Mouse (Mus musculus) midbrain, embryonic 13.5 days (tissue): ENCODE results near the gene Sh2d5. TPM values are rescaled to one million over a fixed set of nuclear protein-coding genes. Genes with fewer than 3 reads are reported as not detected.
A peak's percentile ranks its signal among the peaks of the same experiment; 100 is the strongest.

ENCODE experiments used
- ATAC-seq: fragments of 200-750 bp; cut with Nextera tagmentation; 2 replicates; pipeline ENCODE4 v1.8.0; 2017; ENCODE audit warnings: mild to moderate bottlenecking, moderate TSS enrichment, moderate library complexity
- H3K27ac ChIP-seq: fragments of 300-500 bp; sonication (generic); 2 replicates; pipeline ENCODE4 v1.5.1; 2015; ENCODE audit warnings: inconsistent platforms, mild to moderate bottlenecking, moderate library complexity
- H3K27me3 ChIP-seq: fragments of 300-500 bp; sonication (generic); 2 replicates; pipeline ENCODE4 v1.6.1; 2015; ENCODE audit warnings: mild to moderate bottlenecking, inconsistent platforms
- H3K36me3 ChIP-seq: fragments of 300-500 bp; sonication (generic); 2 replicates; pipeline ENCODE4 v1.6.1; 2015; ENCODE audit warnings: mild to moderate bottlenecking, inconsistent platforms
- H3K4me1 ChIP-seq: fragments of 300-500 bp; sonication (generic); replicated peaks from 2 replicates; pipeline ENCODE4 v1.6.1; 2015; ENCODE audit warnings: inconsistent platforms
- H3K4me2 ChIP-seq: fragments of 300-500 bp; sonication (generic); replicated peaks from 2 replicates; pipeline ENCODE4 v1.6.1; 2015; ENCODE audit warnings: moderate library complexity, mild to moderate bottlenecking, inconsistent platforms
- H3K4me3 ChIP-seq: fragments of 300-500 bp; sonication (generic); replicated peaks from 2 replicates; pipeline ENCODE4 v1.5.1; 2015; ENCODE audit warnings: mild to moderate bottlenecking, inconsistent platforms
- H3K9ac ChIP-seq: fragments of 300-500 bp; sonication (generic); replicated peaks from 2 replicates; pipeline ENCODE4 v1.6.1; 2015; ENCODE audit warnings: mild to moderate bottlenecking, inconsistent platforms
- H3K9me3 ChIP-seq: fragments of 300-500 bp; sonication (generic); 2 replicates; pipeline ENCODE4 v1.6.1; 2016; ENCODE audit warnings: mild to moderate bottlenecking, inconsistent platforms
- WGBS: fragments of 180-500 bp; shearing (Covaris S2); methylation state at CpG from one replicate; pipeline ENCODE4 v1.1.7; 2015; 5-methylcytosine and 5-hydroxymethylcytosine counted together
- polyA plus RNA-seq: library from polyadenylated mRNA; unstranded; fragments of >200 nt; fragmentation: Nextera tagmentation; extraction: Ambion mirVana; gene quantifications from 2 replicates; pipeline ENCODE4 v1.2.1, GENCODE M21; 2015

Gene Sh2d5
- 7.0 and 8.5 TPM in 2 replicates for polyA plus RNA-seq

DNA sequence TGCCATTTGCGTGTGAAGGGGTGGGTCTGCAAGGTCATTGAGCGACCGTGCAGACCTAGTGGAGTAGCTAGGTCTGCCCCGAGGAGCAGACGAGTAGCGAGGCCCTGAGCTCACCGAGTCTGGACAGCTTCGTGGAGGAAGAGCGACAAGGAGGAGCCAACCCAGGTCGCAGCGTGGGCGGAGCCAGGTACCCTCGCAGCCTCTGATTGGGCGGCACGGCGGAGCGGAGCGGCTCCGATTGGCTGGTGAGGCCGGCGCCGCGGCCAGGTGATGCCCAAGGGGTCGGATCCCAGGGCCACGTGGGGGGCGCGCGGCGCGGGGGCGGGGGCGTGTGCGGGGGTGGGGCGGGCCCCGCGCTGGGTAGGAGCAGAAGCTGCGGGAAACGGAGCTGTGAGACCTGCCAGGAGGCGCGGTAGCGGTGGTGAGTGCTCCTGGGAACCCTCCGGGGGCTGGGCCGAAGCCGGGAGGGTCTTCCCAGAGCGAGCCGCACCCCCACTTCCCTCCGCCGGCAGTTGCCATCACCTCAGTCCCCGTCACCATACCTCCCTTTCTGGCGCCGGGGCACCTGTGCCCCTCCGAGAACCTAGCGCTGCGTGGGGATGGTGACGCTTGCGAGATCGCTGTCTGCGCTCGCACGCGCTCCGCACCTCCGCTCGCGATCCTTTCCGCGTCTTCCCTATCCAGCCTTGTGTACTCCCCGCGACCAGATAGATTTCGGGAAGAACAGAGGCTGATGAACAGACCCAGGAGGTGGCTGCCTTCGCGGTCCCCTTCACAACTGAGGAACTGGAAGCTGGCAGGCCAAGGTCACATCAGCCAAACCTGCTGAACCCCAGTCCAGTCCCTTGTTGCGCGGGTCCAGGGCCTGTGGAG, at the start of gene Sh2d5, which contains the start of gene Kif17:
Gene Sh2d5, plus strand, starts transcription at position 316 of the 873 bp plus-strand sequence.
Gene Kif17, plus strand, starts transcription at position 348 of the 873 bp plus-strand sequence.
- Histone ChIP-seq H3K9ac (peak within 1 kb of the TSS; percentile 73), H3K4me1 (peaks cover 36% of the 10 kb centered on the region), H3K4me3 (peak within 1 kb of the TSS; percentile 59), H3K27me3 (peaks cover 53% of the 10 kb centered on the region), H3K36me3 (peaks cover 25% of the 10 kb centered on the region), H3K4me2 (peak within 1 kb of the TSS; percentile 83), H3K9me3 (no peaks in the 10 kb centered on the region), H3K27ac (peak within 1 kb of the TSS; percentile 44)
- peak; percentile 88 for ATAC-seq
- under 1% methylated on average over 70 of the region's 74 CpGs for WGBS

DNA sequence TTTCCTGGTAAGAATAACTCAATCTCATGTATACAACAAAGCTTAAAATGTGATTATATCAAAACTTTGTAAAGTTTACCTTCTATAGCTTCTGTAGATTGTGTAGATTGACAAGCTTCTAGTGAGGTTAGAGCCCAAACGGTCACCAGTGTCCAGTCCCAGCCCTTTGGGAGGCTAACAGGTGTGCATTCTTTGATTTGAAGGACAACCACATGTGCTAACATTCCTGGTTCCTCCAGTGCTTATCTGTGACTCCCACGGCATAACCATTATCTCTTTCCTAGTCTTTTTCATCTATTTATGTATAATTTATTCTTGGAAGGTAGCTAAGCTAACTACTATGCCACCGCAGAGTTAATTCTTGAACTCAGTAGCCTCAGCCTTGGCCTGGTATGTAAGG, 49.4 kb upstream of the Sh2d5 start:
- Histone ChIP-seq H3K4me3 (no peak overlapping the region), H3K9me3 (no peaks in the 10 kb centered on the region), H3K27me3 (no peaks in the 10 kb centered on the region), H3K9ac (no peak overlapping the region), H3K27ac (no peak overlapping the region), H3K4me1 (no peaks in the 10 kb centered on the region), H3K4me2 (no peak overlapping the region), H3K36me3 (peaks cover 95% of the 10 kb centered on the region)
- ATAC-seq, result no peak
- 92% methylated on average over 3 of the region's 3 CpGs for WGBS

DNA sequence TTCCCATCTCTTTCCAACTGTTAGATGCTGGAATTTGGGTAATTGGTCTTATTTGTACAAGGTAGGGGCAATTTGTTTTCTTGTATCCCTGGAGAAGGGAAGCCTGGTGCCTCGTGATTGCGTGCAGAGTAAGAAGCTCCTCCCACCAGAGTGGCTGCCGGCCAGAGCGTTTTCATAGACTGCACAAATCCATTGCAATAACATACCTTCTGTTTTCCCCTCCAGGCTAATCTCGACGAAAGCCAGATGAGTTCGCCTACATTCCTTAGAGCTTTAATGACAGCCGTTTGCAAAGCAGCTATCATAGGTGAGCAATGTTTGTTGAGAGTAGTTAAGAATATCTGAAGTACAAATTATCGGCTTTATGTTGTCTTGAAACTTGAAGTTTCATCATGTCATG, 48.5 kb upstream of the Sh2d5 start:
- H3K4me1 ChIP-seq, result no peaks in the 10 kb centered on the region
- no peak overlapping the region for H3K4me3 ChIP-seq
- no peak overlapping the region for H3K4me2 ChIP-seq
- 90% methylated on average over 9 of the region's 9 CpGs for WGBS
- no peaks in the 10 kb centered on the region for H3K9me3 ChIP-seq
- H3K27me3 ChIP-seq, result no peaks in the 10 kb centered on the region
- H3K27ac ChIP-seq, result no peak overlapping the region
- no peak overlapping the region for H3K9ac ChIP-seq
- ATAC-seq, result no peak
- H3K36me3 ChIP-seq, result peaks cover 93% of the 10 kb centered on the region

- peaks cover 47% of the 10 kb centered on the region for H3K36me3 ChIP-seq
- no peak overlapping the region for H3K4me3 ChIP-seq
- no peaks in the 10 kb centered on the region for H3K9me3 ChIP-seq
- H3K9ac ChIP-seq, result no peak overlapping the region
- no peak overlapping the region for H3K4me2 ChIP-seq
- H3K27me3 ChIP-seq, result no peaks in the 10 kb centered on the region
- H3K27ac ChIP-seq, result no peak overlapping the region
- WGBS, result 91% methylated on average over 5 of the region's 5 CpGs
- no peak for ATAC-seq
- 0 out of 2 replicates have a peak, but pooled peaks cover under 1% of the 10 kb centered on the region for H3K4me1 ChIP-seq
Measured at GRCm38 (mm10) chr4:138210116-138210515, 40.1 kb upstream of the Sh2d5 start.

- Histone ChIP-seq H3K9me3 (no peaks in the 10 kb centered on the region), H3K4me3 (no peak overlapping the region), H3K36me3 (peaks cover 14% of the 10 kb centered on the region), H3K4me2 (no peak overlapping the region), H3K9ac (no peak overlapping the region), H3K27me3 (no peaks in the 10 kb centered on the region), H3K4me1 (peaks cover 22% of the 10 kb centered on the region), H3K27ac (no peak overlapping the region)
- WGBS, result 89% methylated on average over 3 of the region's 3 CpGs
- no peak for ATAC-seq
Measured at GRCm38 (mm10) chr4:138213861-138214260, 36.3 kb upstream of the Sh2d5 start.

GRCm38 (mm10) chr4:138215671-138216199, 34.5 kb upstream of the Sh2d5 start:
- no peaks in the 10 kb centered on the region for H3K9me3 ChIP-seq
- H3K4me3 ChIP-seq, result peak overlapping the region; percentile 98
- ATAC-seq, result no peak
- peak overlapping the region; percentile 100 for H3K27ac ChIP-seq
- peak overlapping the region; percentile 72 for H3K4me2 ChIP-seq
- H3K36me3 ChIP-seq, result no peaks in the 10 kb centered on the region
- H3K9ac ChIP-seq, result peak overlapping the region; percentile 98
- no peaks in the 10 kb centered on the region for H3K27me3 ChIP-seq
- 42% methylated on average over 13 of the region's 13 CpGs for WGBS
- H3K4me1 ChIP-seq, result peaks cover 39% of the 10 kb centered on the region

DNA sequence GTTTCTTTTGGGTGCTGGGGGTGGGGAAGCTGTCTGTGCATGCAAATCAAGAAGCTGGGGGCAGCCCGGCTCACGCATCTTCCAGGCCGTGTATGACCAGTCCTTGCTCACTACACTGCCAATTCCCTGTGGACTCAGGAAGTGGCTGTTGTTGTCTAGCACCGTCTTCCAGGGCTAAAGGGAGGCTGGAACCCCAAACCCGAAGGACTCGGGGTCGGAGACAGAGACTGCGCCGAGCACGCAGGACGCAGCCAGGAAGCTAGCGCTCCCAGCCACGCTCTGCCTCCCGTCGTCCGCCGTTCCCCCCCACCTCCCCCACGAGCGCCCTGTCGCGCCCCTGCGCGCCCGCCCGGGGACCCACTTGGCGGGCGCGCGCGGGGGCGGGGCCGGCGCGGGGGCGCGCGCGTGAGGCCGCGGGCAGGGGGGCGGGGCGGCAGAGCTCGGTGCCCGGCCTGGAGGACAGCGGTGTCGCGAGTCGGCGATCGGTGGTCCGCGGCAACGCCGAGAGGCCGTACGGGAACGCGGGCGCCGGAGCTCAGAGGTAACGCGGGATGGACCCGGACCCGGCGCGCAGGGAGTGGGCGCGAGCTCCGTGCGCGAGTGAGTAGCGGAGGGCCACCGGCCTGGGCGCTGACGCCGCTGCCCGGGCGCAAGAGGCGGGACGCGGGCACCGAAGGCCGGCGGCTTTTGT, 33.9 kb upstream of the Sh2d5 start, which contains the start of gene Hp1bp3:
Gene Hp1bp3, plus strand, starts transcription at position 97 of the 691 bp plus-strand sequence.
- H3K4me2 ChIP-seq, result peak within 1 kb of the TSS; percentile 78
- peak within 1 kb of the TSS; percentile 100 for H3K27ac ChIP-seq
- ATAC-seq, result peak; percentile 86
- no peaks in the 10 kb centered on the region for H3K27me3 ChIP-seq
- under 1% methylated on average over 56 of the region's 84 CpGs for WGBS
- H3K4me3 ChIP-seq, result peak within 1 kb of the TSS; percentile 98
- H3K9me3 ChIP-seq, result no peaks in the 10 kb centered on the region
- no peaks in the 10 kb centered on the region for H3K36me3 ChIP-seq
- H3K9ac ChIP-seq, result peak within 1 kb of the TSS; percentile 98
- peaks cover 43% of the 10 kb centered on the region for H3K4me1 ChIP-seq

DNA sequence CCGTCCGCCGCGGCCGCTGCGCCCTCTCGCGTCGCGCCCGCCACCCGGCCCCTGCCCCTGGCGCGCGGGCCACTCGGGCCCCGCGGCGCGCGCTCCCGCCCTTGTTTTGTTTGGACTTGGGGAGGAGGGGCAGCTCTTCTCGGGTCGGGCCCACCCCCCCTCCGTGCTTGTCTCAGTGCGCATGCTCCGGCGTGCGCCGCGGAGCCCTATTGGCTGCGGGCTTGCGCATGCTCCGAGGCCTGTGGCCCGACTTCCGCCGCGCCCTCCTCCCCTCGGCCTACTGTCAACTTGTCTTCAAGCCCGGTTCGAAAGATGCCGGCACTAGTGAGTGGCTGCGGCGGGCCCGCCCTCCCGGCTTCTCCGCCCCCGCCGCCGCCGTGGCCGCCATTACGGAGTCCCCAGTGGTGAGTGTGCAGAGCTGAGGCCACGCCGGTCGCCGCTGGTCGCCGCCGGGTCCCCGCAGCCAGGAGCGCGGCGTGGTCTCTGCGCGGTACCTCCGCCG, 33.3 kb upstream of the Sh2d5 start:
- Histone ChIP-seq H3K27ac (peak overlapping the region; percentile 100), H3K36me3 (peaks cover 1% of the 10 kb centered on the region), H3K27me3 (no peaks in the 10 kb centered on the region), H3K4me2 (peak overlapping the region; percentile 78), H3K9ac (peak overlapping the region; percentile 98), H3K4me3 (peak overlapping the region; percentile 98), H3K4me1 (peaks cover 43% of the 10 kb centered on the region), H3K9me3 (no peaks in the 10 kb centered on the region)
- ATAC-seq, result peak; percentile 96
- WGBS, result under 1% methylated on average over 44 of the region's 68 CpGs

DNA sequence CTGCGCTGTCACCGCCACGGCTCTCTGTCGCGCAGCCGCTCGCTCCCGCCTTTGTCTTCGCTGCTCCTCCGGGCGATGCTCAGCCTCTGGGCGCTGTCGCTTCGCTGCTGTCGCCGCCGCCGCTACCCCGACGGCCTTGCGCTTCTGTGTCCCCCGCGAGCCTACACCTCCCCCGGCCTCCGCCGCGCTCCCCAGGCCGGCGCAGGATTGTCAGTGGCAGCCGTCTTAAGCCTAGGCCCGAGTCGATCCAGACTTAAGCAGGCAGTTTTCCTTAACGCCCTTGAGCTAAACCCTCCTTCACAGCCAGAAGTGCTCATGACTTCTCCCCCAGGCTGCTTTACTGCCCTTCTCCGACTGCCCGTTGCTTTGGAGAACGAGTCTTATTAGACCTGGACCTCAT, 32.8 kb upstream of the Sh2d5 start:
- Histone ChIP-seq H3K4me3 (peak overlapping the region; percentile 98), H3K27ac (peak overlapping the region; percentile 100), H3K36me3 (peaks cover 6% of the 10 kb centered on the region), H3K9ac (peak overlapping the region; percentile 98), H3K4me2 (peak overlapping the region; percentile 78), H3K4me1 (peaks cover 43% of the 10 kb centered on the region), H3K9me3 (no peaks in the 10 kb centered on the region), H3K27me3 (no peaks in the 10 kb centered on the region)
- WGBS, result under 1% methylated on average over 32 of the region's 36 CpGs
- no peak; the same call in 1 of the 2 replicates for ATAC-seq

DNA sequence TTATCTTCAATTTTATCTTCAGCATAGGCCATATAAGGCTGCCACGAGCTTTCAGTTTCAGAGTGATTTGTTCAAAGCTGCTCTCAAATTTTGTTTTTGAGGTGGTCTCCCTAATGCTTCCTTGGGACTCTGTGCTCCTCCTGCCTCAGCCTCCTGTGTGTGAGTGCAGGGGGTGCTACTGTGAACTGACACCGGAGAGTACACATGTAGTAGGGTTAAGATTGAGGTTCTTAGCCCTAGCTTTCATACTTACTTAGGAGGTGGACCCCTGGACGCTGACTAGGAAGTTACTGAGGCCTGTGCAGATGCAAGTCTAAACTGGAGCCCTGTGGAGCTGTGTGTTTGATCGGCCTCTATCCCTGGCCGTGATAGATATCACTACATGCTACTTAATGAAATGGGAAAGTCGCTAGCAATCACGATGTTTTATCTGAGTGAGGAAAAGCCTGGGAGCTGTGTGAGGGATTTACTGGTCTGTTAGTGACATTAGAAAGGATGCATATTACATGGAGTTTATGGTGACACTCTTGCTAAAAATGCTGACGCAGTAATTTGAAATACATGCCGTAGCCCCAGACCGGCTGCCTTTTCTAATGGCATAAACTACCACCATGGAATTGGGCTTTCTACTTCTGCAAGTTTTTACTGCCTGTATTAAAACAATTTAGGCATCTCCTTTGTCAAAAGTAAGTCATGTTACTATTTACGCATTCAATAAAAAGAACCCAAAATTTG, 32.1 kb upstream of the Sh2d5 start:
- Histone ChIP-seq H3K4me3 (peak overlapping the region; percentile 98), H3K27ac (no peak overlapping the region), H3K36me3 (peaks cover 13% of the 10 kb centered on the region), H3K4me1 (peaks cover 43% of the 10 kb centered on the region), H3K4me2 (peak overlapping the region; percentile 78), H3K27me3 (no peaks in the 10 kb centered on the region), H3K9ac (peak overlapping the region; percentile 98), H3K9me3 (no peaks in the 10 kb centered on the region)
- no peak for ATAC-seq
- WGBS, result 82% methylated on average over 11 of the region's 11 CpGs

- no peaks in the 10 kb centered on the region for H3K27me3 ChIP-seq
- H3K36me3 ChIP-seq, result peaks cover 25% of the 10 kb centered on the region
- 91% methylated on average over 5 of the region's 5 CpGs for WGBS
- ATAC-seq, result no peak
- peaks cover 43% of the 10 kb centered on the region for H3K4me1 ChIP-seq
- H3K27ac ChIP-seq, result no peak overlapping the region
- peak overlapping the region; percentile 43; the same call in 1 of the 2 replicates for H3K9ac ChIP-seq
- 0 out of 2 replicates have a peak overlapping the region, but pooled peaks have one; percentile 78 for H3K4me2 ChIP-seq
- no peaks in the 10 kb centered on the region for H3K9me3 ChIP-seq
- no peak overlapping the region for H3K4me3 ChIP-seq
Measured at GRCm38 (mm10) chr4:138219331-138219730, 30.9 kb upstream of the Sh2d5 start.
